Mouse (Mus musculus): ENCODE measurements around the gene Clec18a.

GRCm38 (mm10) chr8:111062072-111062757, 30.0 kb downstream of the Clec18a start:
- no peak for TF ChIP-seq CTCF (IDR thresholded peaks at IDR 0.05; ENCODE audit: low read depth, low read length)
- TF ChIP-seq POLR2A (IDR thresholded peaks at IDR 0.05; ENCODE audit: borderline replicate concordance, low read depth, low read length): no peak

All from bone marrow macrophage, adult 2 months (primary cell).